Mouse (Mus musculus) kidney, embryonic 14.5 days (tissue): ENCODE results near the gene Zfp362. TPM values are rescaled to one million over a fixed set of nuclear protein-coding genes. Genes with fewer than 3 reads are reported as not detected.

Experiments
- ATAC-seq: fragments of 200-750 bp; cut with Nextera tagmentation; 2 replicates; pipeline ENCODE4 v1.8.0; 2017; ENCODE audit warnings: moderate number of reproducible peaks, mild to moderate bottlenecking, moderate TSS enrichment, moderate library complexity; ENCODE audit not compliant: low FRiP score, low TSS enrichment
- H3K27ac ChIP-seq: fragments of 300-500 bp; sonication (generic); 2 replicates; pipeline ENCODE4 v1.5.1; 2014; ENCODE audit warnings: low read depth, mild to moderate bottlenecking, low read length, moderate library complexity, mixed read lengths
- H3K27me3 ChIP-seq: fragments of 300-500 bp; sonication (generic); 2 replicates; pipeline ENCODE4 v1.6.1; 2014; ENCODE audit warnings: mild to moderate bottlenecking, low read length; ENCODE audit not compliant: control insufficient read depth, insufficient read depth
- H3K36me3 ChIP-seq: fragments of 300-500 bp; sonication (generic); 2 replicates; pipeline ENCODE4 v1.6.1; 2014; ENCODE audit warnings: low read length, mixed read lengths; ENCODE audit not compliant: control insufficient read depth, insufficient read depth
- H3K4me1 ChIP-seq: fragments of 300-500 bp; sonication (generic); 2 replicates; pipeline ENCODE4 v1.6.1; 2014; ENCODE audit warnings: low read length, mixed read lengths; ENCODE audit not compliant: control insufficient read depth, insufficient read depth
- H3K4me2 ChIP-seq: fragments of 300-500 bp; sonication (generic); replicated peaks from 2 replicates; pipeline ENCODE4 v1.6.1; 2014; ENCODE audit warnings: low read depth, mild to moderate bottlenecking, low read length
- H3K4me3 ChIP-seq: fragments of 300-500 bp; sonication (generic); 2 replicates; pipeline ENCODE4 v1.5.1; 2014; ENCODE audit warnings: mild to moderate bottlenecking, low read length
- H3K9ac ChIP-seq: fragments of 300-500 bp; sonication (generic); 2 replicates; pipeline ENCODE4 v1.6.1; 2014; ENCODE audit warnings: low read depth, mild to moderate bottlenecking, low read length, moderate library complexity
- H3K9me3 ChIP-seq: fragments of 300-500 bp; sonication (generic); 2 replicates; pipeline ENCODE4 v1.6.1; 2016; ENCODE audit warnings: low read length; ENCODE audit not compliant: control insufficient read depth
- WGBS: fragments of 180-500 bp; shearing (Covaris S2); extraction: QIAGEN DNeasy Blood & Tissue Kit; methylation state at CpG from one replicate; pipeline ENCODE4 v1.1.7; 2014; 5-methylcytosine and 5-hydroxymethylcytosine counted together
- polyA plus RNA-seq: library from polyadenylated mRNA; unstranded; fragments of >200 nt; fragmentation: Nextera tagmentation; extraction: Ambion mirVana; gene quantifications from 2 replicates; pipeline ENCODE4 v1.2.1, GENCODE M21; 2014

Gene Zfp362
- polyA plus RNA-seq, 1 experiment from 2014 or later = 37.8 TPM

DNA sequence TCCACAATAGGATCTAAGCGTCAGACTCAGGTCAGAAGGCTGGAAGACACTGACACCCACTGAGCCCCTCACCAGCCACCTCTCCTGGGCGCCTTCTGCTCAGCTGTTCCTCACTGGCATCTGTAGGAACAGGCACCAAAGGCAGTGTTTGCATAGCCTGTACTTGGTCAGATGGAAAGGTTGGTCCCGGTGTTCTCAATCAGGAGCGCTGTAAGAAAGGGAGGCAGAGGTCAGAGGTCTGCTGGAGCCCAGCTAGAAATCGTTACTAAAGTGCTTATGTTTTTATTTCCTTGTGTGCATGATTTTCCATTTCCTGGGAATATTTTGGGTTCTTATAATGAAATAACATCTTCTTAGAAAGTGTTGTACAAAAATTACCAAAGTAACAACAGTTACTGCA, 63.9 kb downstream of the Zfp362 start:
- no peaks in the 10 kb centered on the region for H3K9me3 ChIP-seq
- ATAC-seq = no peak
- H3K27ac ChIP-seq = no peak overlapping the region; the same call in 1 of the 2 replicates

GRCm38 (mm10) chr4:128740878-128741277, 65.0 kb downstream of the Zfp362 start:
- H3K36me3 ChIP-seq = peaks cover 41% of the 10 kb centered on the region

More for the DNA sequence above, 63.9 kb downstream of the Zfp362 start:
- Histone ChIP-seq H3K4me1 (peaks cover 18% of the 10 kb centered on the region), H3K4me2 (no peak overlapping the region), H3K36me3 (peaks cover 46% of the 10 kb centered on the region), H3K9ac (no peak overlapping the region), H3K4me3 (no peak overlapping the region), H3K27me3 (no peaks in the 10 kb centered on the region)
- WGBS = 33% methylated on average over 5 of the region's 5 CpGs

DNA sequence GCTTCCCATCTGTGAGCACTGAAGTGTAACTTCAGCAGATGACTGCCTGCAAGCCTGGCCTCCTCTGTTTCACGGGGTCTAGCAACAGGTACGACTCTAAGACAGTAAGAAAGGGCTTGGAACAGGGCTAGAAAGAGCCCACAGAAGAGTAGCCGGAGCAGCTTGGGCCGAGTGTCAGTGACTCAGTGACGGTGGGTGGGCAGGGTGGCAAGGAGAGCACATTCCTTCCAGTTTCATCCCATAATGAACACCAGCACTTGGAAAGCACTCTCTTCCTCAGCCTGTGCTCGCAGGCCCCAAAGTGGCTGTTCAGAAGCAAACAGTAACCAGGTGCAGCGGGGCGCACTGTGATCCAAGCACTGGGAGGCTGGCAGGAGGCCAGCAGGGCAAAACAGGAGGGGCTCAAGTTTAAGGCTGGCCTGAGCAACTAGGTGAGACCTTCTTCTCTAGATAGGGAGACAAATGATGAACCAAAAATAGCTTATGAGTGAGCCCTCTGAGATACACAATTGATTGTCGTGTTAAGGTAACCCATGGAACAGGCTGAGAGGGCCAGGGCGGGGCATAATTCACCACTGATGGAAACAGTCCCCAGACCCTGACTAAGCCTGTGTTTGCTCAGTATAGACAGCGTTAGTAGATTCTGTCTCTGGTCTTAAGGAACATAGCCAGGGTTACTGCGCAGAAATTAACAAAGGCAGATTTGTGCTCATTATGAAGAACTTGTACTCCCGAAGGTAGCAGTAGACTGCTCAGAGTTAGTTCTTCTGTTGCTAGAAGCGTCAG, 67.8 kb downstream of the Zfp362 start:
- peaks cover 56% of the 10 kb centered on the region for H3K4me1 ChIP-seq
- no peak overlapping the region for H3K9ac ChIP-seq
- peaks cover 20% of the 10 kb centered on the region; the same call in 1 of the 2 replicates for H3K36me3 ChIP-seq
- H3K9me3 ChIP-seq = no peaks in the 10 kb centered on the region
- ATAC-seq = no peak
- 67% methylated on average over 14 of the region's 14 CpGs for WGBS
- no peak overlapping the region for H3K4me2 ChIP-seq
- H3K4me3 ChIP-seq = no peak overlapping the region
- H3K27ac ChIP-seq = peak overlapping the region; percentile 84
- H3K27me3 ChIP-seq = no peaks in the 10 kb centered on the region

More at GRCm38 (mm10) chr4:128740878-128741277, 65.0 kb downstream of the Zfp362 start:
- Histone ChIP-seq H3K27me3 (no peaks in the 10 kb centered on the region), H3K4me2 (no peak overlapping the region), H3K9ac (no peak overlapping the region), H3K4me3 (no peak overlapping the region), H3K9me3 (no peaks in the 10 kb centered on the region), H3K4me1 (peaks cover 28% of the 10 kb centered on the region), H3K27ac (no peak overlapping the region)
- 60% methylated on average over 1 of the region's 1 CpGs for WGBS
- ATAC-seq = no peak

DNA sequence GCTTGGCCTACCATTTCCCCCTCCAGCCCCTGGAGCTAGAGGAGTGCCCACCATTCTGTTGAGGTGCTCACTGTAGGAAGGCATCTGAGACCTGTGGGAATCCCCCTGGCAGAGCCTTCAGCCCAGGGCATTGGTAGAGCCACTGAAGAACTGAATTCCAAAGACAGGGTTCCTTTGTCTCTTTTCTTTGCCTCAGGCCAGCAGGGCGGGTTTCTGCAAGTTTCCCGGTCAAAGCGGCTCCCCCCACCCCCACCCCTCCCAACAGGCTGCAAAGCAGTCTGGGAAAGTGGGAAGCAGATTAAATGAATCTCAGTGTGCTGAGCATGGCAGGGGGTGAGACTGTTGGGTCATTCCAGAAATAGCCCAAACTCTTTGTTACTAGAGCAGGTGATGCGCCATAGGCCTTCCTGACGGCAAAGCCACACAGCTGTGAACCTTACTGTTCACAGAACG, 68.7 kb downstream of the Zfp362 start:
- Histone ChIP-seq H3K27me3 (no peaks in the 10 kb centered on the region), H3K4me2 (peak overlapping the region; percentile 19; the same call in 1 of the 2 replicates), H3K9me3 (no peaks in the 10 kb centered on the region), H3K36me3 (peaks cover 13% of the 10 kb centered on the region; the same call in 1 of the 2 replicates), H3K27ac (peak overlapping the region; percentile 84), H3K4me1 (peaks cover 60% of the 10 kb centered on the region), H3K9ac (peak overlapping the region; percentile 48; the same call in 1 of the 2 replicates), H3K4me3 (no peak overlapping the region)
- ATAC-seq = no peak
- 25% methylated on average over 6 of the region's 6 CpGs for WGBS

- Histone ChIP-seq H3K4me1 (peaks cover 71% of the 10 kb centered on the region), H3K9me3 (no peaks in the 10 kb centered on the region), H3K36me3 (peaks cover 17% of the 10 kb centered on the region; the same call in 1 of the 2 replicates), H3K4me3 (peak overlapping the region; percentile 5; the same call in 1 of the 2 replicates), H3K27me3 (no peaks in the 10 kb centered on the region), H3K4me2 (0 out of 2 replicates have a peak overlapping the region, but pooled peaks have one; percentile 3), H3K27ac (peak overlapping the region; percentile 71; the same call in 1 of the 2 replicates), H3K9ac (no peak overlapping the region; the same call in 1 of the 2 replicates)
- ATAC-seq = peak; percentile 17
- WGBS = 68% methylated on average over 18 of the region's 18 CpGs
Observed at GRCm38 (mm10) chr4:128734721-128735671, 70.8 kb downstream of the Zfp362 start.

- Histone ChIP-seq H3K4me2 (0 out of 2 replicates have a peak overlapping the region, but pooled peaks have one; percentile 3), H3K27me3 (no peaks in the 10 kb centered on the region), H3K9me3 (no peaks in the 10 kb centered on the region), H3K36me3 (peaks cover 17% of the 10 kb centered on the region; the same call in 1 of the 2 replicates), H3K4me3 (peak overlapping the region; percentile 5; the same call in 1 of the 2 replicates), H3K9ac (no peak overlapping the region; the same call in 1 of the 2 replicates), H3K27ac (peak overlapping the region; percentile 71; the same call in 1 of the 2 replicates), H3K4me1 (peaks cover 79% of the 10 kb centered on the region)
- ATAC-seq = peak; percentile 89
- 22% methylated on average over 5 of the region's 5 CpGs for WGBS
Observed at GRCm38 (mm10) chr4:128734217-128734616, 71.6 kb downstream of the Zfp362 start.

- Histone ChIP-seq H3K36me3 (peaks cover 17% of the 10 kb centered on the region; the same call in 1 of the 2 replicates), H3K27me3 (no peaks in the 10 kb centered on the region), H3K4me3 (no peak overlapping the region), H3K9me3 (no peaks in the 10 kb centered on the region), H3K27ac (peak overlapping the region; percentile 71; the same call in 1 of the 2 replicates), H3K9ac (no peak overlapping the region), H3K4me2 (no peak overlapping the region), H3K4me1 (peaks cover 86% of the 10 kb centered on the region)
- ATAC-seq = no peak
- WGBS = 26% methylated on average over 6 of the region's 6 CpGs
Observed at GRCm38 (mm10) chr4:128733496-128733895, 72.3 kb downstream of the Zfp362 start.

DNA sequence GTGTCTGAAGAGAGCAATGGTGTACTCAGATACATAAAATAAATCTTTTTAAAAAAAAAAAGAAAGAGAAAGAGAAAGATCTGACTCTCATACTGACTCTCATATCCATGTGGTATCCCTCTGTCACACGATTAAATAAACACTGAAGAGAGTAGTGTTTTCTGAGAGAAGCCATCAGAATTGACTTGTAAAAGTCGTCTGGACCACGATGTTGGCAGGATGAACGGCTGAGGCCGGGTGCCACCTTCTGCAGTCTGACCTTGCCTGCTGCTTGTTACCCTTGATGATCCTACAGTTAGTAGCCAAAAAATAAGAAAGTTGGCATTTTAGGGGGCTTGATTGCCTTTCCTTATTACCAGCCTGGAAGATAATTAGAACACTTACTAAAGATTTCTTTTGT, 73.1 kb downstream of the Zfp362 start:
- Histone ChIP-seq H3K36me3 (peaks cover 17% of the 10 kb centered on the region; the same call in 1 of the 2 replicates), H3K4me2 (no peak overlapping the region), H3K4me1 (peaks cover 79% of the 10 kb centered on the region)

More for the DNA sequence above, 73.1 kb downstream of the Zfp362 start:
- Histone ChIP-seq H3K9ac (no peak overlapping the region), H3K9me3 (no peaks in the 10 kb centered on the region), H3K27me3 (no peaks in the 10 kb centered on the region), H3K4me3 (no peak overlapping the region), H3K27ac (no peak overlapping the region)
- no peak for ATAC-seq
- 32% methylated on average over 5 of the region's 5 CpGs for WGBS
